Mouse (Mus musculus): ENCODE data around the gene Enkur. TPM values are rescaled to one million over a fixed set of nuclear protein-coding genes. Genes with fewer than 3 reads are reported as not detected.

Enkur gene
- polyA plus RNA-seq, 1 experiment from 2014 or later, result 1.5 TPM

DNA sequence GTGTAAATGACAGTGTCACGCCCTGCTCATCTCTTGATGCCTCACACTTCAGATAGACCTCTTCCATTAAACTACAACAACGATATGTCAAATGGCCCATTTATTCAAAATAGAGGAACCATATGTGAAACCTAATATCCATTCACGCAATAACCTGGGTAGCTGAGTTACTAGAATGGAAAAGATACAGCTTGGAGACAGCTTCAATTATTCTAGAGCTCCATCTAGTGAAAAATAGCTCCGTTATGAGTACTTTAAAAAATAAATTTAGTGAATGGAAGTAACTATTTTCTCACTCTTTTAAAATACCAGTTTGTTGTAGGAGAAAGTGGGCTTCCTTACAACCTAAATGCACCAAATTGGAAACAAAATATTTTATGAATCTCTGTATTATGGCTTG lies 16.6 kb downstream of the Enkur start:
- Histone ChIP-seq H3K4me1 (replicated peaks) (no peaks in the 10 kb centered on the region), H3K27me3 (replicated peaks) (no peaks in the 10 kb centered on the region), H3K36me3 (no peaks in the 10 kb centered on the region), H3K27ac (ENCODE audit: poor library complexity, severe bottlenecking) (no peak overlapping the region), H3K4me3 (no peak overlapping the region), H3K9ac (no peak overlapping the region), H3K9me3 (replicated peaks) (no peaks in the 10 kb centered on the region), H3K4me2 (no peak overlapping the region)
- 80% methylated on average over 4 of the region's 4 CpGs for WGBS
- no peak for ATAC-seq (ENCODE audit: insufficient number of reproducible peaks, low FRiP score)

DNA sequence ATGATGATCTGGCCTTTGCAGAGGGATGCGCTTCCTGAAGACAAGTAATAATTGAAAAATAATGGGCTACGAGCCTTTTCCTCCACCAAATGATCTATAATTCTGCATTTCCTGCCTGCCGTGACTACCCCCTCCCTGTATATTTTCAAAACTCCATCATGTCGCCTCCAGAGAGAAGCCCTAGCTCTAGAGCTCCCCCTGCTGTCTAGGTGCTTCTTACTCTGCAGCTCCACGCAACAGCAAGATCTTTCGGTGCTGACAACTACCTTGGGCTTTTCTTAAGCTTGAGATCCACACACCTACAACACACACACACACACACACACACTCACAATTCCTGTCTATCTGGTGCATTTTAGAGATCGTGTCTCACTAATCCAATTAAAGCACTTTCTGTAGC lies 17.6 kb downstream of the Enkur start:
- Histone ChIP-seq H3K27me3 (replicated peaks) (no peaks in the 10 kb centered on the region), H3K9ac (no peak overlapping the region), H3K4me3 (no peak overlapping the region), H3K27ac (ENCODE audit: poor library complexity, severe bottlenecking) (no peak overlapping the region), H3K4me1 (replicated peaks) (no peaks in the 10 kb centered on the region), H3K9me3 (replicated peaks) (no peaks in the 10 kb centered on the region), H3K4me2 (no peak overlapping the region), H3K36me3 (no peaks in the 10 kb centered on the region)
- WGBS, result 55% methylated on average over 7 of the region's 7 CpGs
- no peak for ATAC-seq (ENCODE audit: insufficient number of reproducible peaks, low FRiP score)

DNA sequence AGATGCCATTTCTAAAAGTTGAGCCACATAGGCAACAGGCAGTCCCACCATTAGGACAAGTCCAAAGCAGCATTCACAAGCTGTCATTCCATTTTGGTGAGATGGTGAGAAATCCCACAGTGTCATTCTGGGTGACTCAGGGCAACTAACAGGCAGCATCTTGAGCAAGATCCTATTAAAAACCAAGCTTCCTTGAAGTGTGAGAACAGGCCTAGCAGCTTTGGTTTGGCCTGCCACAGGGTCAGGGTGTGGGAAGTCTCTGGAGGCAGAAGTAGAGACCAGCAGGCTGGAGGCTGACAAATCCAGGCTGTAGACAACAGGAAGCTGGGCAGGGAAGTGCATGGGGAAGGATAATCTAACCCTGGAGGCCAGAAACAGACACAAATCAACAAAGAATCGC lies 22.4 kb downstream of the Enkur start:
- H3K4me3 ChIP-seq, result no peak overlapping the region
- H3K27me3 ChIP-seq (replicated peaks), result no peaks in the 10 kb centered on the region
- H3K4me1 ChIP-seq (replicated peaks), result no peaks in the 10 kb centered on the region
- no peaks in the 10 kb centered on the region for H3K9me3 ChIP-seq (replicated peaks)
- H3K27ac ChIP-seq (ENCODE audit: poor library complexity, severe bottlenecking), result no peak overlapping the region
- ATAC-seq (ENCODE audit: insufficient number of reproducible peaks, low FRiP score), result no peak
- WGBS, result 62% methylated on average over 1 of the region's 1 CpGs
- H3K9ac ChIP-seq, result no peak overlapping the region
- no peaks in the 10 kb centered on the region for H3K36me3 ChIP-seq
- no peak overlapping the region for H3K4me2 ChIP-seq

DNA sequence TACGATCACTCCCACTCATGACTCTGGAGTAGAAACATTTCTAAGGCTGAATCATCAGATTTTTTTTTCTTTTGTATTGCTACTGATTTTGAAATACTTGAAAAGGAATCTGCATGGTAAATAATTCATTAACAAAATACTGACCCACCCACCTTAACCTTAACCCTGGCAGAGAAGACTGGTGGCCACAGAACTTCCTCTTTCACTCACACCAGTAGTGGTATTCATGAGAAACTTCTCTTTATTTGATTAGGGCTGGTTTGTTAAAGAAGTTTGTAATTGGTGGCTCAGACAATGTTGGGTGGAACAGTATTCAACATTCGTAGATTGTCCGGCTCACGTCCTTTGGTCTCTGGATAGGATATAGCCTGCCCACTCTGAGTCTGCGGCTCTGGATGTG lies 26.0 kb downstream of the Enkur start:
- Histone ChIP-seq H3K4me3 (no peak overlapping the region), H3K27ac (ENCODE audit: poor library complexity, severe bottlenecking) (no peak overlapping the region), H3K27me3 (replicated peaks) (no peaks in the 10 kb centered on the region), H3K9ac (no peak overlapping the region), H3K9me3 (replicated peaks) (no peaks in the 10 kb centered on the region), H3K36me3 (no peaks in the 10 kb centered on the region), H3K4me1 (replicated peaks) (no peaks in the 10 kb centered on the region), H3K4me2 (no peak overlapping the region)
- no peak for ATAC-seq (ENCODE audit: insufficient number of reproducible peaks, low FRiP score)
- WGBS, result 88% methylated on average over 5 of the region's 5 CpGs

DNA sequence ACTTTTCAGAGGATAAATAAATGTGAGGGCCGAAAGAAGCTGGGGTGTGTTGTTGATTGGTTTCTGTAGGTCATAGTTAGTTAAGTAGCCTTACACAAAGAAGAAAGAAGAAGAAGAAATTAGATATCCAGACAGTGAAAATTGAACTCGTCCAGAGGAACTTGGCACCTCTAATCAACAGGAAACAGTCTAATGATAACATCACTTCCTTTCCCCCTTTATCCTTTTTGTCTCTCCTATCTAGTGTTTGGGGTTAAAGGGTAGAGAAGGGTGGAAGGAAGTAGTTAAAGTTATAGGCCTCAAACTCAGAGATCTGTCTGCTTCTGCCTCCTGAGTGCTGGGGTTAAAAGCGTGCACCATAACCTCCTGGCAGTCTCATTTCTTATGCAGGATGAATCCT lies 32.4 kb downstream of the Enkur start:
- Histone ChIP-seq H3K4me3 (no peak overlapping the region), H3K27ac (ENCODE audit: poor library complexity, severe bottlenecking) (no peak overlapping the region), H3K9me3 (replicated peaks) (0 out of 2 replicates have a peak, but pooled peaks cover 7% of the 10 kb centered on the region), H3K4me2 (no peak overlapping the region), H3K4me1 (replicated peaks) (no peaks in the 10 kb centered on the region), H3K27me3 (replicated peaks) (no peaks in the 10 kb centered on the region), H3K36me3 (no peaks in the 10 kb centered on the region), H3K9ac (no peak overlapping the region)
- 64% methylated on average over 3 of the region's 3 CpGs for WGBS
- ATAC-seq (ENCODE audit: insufficient number of reproducible peaks, low FRiP score), result no peak

DNA sequence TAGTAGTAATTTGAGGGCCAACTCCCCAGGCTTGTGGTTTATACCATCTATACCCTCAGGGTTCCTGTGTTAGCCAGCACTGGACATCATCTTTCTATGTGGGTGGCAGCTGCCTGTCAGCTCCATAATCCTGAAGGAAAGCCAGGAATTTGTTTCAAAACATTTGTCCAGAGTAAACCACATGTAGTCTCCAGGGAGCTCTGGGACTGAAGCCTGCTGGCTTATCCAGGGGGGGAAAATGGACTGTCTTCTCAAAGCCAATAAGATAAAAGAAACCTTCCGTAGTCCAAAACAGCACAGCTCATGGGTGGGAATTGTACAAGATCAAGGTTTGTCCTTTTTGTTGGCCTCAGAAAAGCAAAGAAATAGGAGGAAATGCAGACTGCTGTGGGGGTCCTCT lies 37.2 kb downstream of the Enkur start:
- Histone ChIP-seq H3K4me3 (no peak overlapping the region), H3K4me2 (no peak overlapping the region), H3K9me3 (replicated peaks) (0 out of 2 replicates have a peak, but pooled peaks cover 7% of the 10 kb centered on the region), H3K27ac (ENCODE audit: poor library complexity, severe bottlenecking) (no peak overlapping the region), H3K9ac (no peak overlapping the region), H3K36me3 (no peaks in the 10 kb centered on the region), H3K4me1 (replicated peaks) (no peaks in the 10 kb centered on the region), H3K27me3 (replicated peaks) (no peaks in the 10 kb centered on the region)
- ATAC-seq (ENCODE audit: insufficient number of reproducible peaks, low FRiP score), result no peak
- WGBS, result 76% methylated on average over 1 of the region's 1 CpGs

DNA sequence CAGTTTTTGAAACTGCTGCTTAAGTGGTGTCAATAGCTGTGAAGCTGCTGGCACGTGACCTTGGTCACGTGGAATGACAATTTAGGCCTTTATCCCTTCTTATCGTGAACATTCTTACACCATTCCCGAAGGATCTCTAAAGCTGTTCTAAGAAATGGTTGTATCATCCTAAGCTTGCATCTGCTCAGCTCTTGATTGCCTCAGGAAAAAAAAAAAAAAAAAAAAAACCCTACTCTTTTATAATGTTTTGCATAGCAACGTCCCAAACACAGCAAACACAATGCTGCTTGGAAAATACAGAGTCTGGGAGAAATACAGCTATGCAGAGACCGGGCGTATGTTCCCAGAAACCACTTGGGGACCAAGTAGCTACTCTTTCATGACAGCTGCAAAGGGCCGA lies 40.9 kb downstream of the Enkur start:
- Histone ChIP-seq H3K27ac (ENCODE audit: poor library complexity, severe bottlenecking) (no peak overlapping the region), H3K4me1 (replicated peaks) (no peaks in the 10 kb centered on the region), H3K36me3 (no peaks in the 10 kb centered on the region), H3K27me3 (replicated peaks) (no peaks in the 10 kb centered on the region), H3K4me3 (no peak overlapping the region), H3K9ac (no peak overlapping the region), H3K9me3 (replicated peaks) (no peaks in the 10 kb centered on the region), H3K4me2 (no peak overlapping the region)
- WGBS, result 76% methylated on average over 8 of the region's 8 CpGs
- no peak for ATAC-seq (ENCODE audit: insufficient number of reproducible peaks, low FRiP score)

DNA sequence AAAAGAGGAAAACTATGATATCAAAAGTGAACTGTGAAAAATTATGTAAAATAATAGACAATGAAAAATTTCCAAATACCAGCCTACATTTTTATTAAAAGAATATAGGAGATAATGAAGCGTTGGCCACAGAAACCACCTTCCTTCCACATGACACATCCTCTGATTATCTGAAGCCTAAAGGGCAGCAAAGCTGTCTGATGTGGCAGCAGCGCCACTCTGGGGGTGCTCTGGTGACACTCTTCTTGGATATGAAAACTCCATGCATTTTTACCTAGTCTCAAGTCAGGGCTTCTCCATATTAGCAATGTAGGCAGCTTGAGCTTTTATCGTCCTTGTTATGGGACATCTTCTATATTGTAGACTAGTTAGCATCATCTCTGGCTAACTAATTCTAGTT lies 51.7 kb downstream of the Enkur start:
- no peaks in the 10 kb centered on the region for H3K4me1 ChIP-seq (replicated peaks)
- no peaks in the 10 kb centered on the region for H3K27me3 ChIP-seq (replicated peaks)
- no peak overlapping the region for H3K4me3 ChIP-seq
- ATAC-seq (ENCODE audit: insufficient number of reproducible peaks, low FRiP score), result no peak
- H3K36me3 ChIP-seq, result no peaks in the 10 kb centered on the region
- no peak overlapping the region for H3K4me2 ChIP-seq
- H3K9me3 ChIP-seq (replicated peaks), result no peaks in the 10 kb centered on the region
- no peak overlapping the region for H3K27ac ChIP-seq (ENCODE audit: poor library complexity, severe bottlenecking)
- WGBS, result 72% methylated on average over 3 of the region's 3 CpGs
- no peak overlapping the region for H3K9ac ChIP-seq

DNA sequence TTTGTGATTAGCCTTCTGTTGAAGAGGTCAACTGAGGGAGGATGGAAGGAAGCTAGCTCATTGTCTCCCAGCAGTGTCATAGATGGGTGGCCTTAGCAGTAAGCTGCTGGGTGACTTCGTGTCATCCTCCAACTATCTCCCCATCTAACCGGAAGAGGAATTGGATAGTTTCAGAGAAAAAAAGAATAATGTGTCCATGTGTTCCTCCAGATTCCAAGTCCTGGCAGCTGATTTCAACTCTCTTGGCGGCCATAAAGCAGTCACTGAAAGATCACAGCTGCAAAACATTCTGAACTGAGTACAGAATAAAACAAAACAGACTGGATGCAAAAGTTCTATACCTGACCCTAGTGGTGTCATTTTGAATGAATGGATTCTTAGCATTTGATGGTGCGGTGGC lies 58.0 kb downstream of the Enkur start:
- H3K4me1 ChIP-seq (replicated peaks), result peaks cover 5% of the 10 kb centered on the region
- H3K36me3 ChIP-seq, result no peaks in the 10 kb centered on the region
- no peak overlapping the region for H3K27ac ChIP-seq (ENCODE audit: poor library complexity, severe bottlenecking)
- no peak overlapping the region for H3K9ac ChIP-seq
- H3K4me2 ChIP-seq, result no peak overlapping the region
- no peak overlapping the region for H3K4me3 ChIP-seq
- H3K27me3 ChIP-seq (replicated peaks), result no peaks in the 10 kb centered on the region
- ATAC-seq (ENCODE audit: insufficient number of reproducible peaks, low FRiP score), result no peak
- no peaks in the 10 kb centered on the region for H3K9me3 ChIP-seq (replicated peaks)
- WGBS, result 70% methylated on average over 4 of the region's 4 CpGs

DNA sequence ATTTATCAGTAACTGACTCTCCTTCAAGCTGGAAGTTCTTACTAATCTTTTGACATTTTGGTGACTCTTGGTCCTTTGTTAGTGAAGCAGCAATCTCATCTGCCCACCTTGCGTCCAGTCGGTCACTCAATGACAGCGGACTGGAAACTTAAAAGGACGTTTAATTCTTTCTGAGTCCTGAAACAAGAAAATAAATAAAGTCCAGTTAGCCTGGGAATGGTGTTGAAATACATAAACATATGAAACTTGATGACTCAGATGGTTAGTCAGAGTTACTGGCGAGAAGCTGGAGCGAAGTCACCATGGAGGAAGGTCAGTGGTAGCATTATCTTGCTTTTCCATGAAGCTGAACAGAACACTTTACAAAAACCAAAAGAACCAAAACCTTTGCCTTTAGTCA lies 58.7 kb downstream of the Enkur start:
- Histone ChIP-seq H3K9ac (no peak overlapping the region), H3K36me3 (no peaks in the 10 kb centered on the region), H3K9me3 (replicated peaks) (no peaks in the 10 kb centered on the region), H3K4me2 (no peak overlapping the region), H3K27ac (ENCODE audit: poor library complexity, severe bottlenecking) (no peak overlapping the region), H3K4me1 (replicated peaks) (peaks cover 5% of the 10 kb centered on the region), H3K4me3 (no peak overlapping the region), H3K27me3 (replicated peaks) (no peaks in the 10 kb centered on the region)
- ATAC-seq (ENCODE audit: insufficient number of reproducible peaks, low FRiP score), result no peak
- WGBS, result 69% methylated on average over 6 of the region's 6 CpGs

DNA sequence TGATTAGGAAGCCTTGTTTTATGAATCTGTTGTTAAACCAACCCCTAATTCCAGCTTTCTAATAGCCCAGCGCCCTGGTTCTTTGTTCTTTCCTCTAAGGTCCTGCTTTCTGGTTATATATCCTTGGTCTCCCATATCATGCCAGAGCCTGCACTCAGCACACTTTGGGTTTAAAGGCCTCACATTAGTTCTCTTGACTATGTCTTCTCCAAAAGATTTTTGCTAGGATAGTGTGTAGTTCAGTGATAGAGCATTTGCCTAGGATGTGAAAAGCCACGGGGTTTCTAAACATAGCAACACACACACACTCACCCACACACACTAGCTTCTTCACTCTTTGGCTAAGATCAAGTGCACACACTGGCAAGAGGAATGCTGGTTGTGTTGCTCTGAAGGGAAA lies 62.5 kb downstream of the Enkur start:
- Histone ChIP-seq H3K4me3 (peak overlapping the region; percentile 74), H3K9ac (0 out of 2 replicates have a peak overlapping the region, but pooled peaks have one; percentile 79), H3K4me2 (peak overlapping the region; percentile 99), H3K36me3 (no peaks in the 10 kb centered on the region), H3K27ac (ENCODE audit: poor library complexity, severe bottlenecking) (no peak overlapping the region), H3K27me3 (replicated peaks) (no peaks in the 10 kb centered on the region), H3K9me3 (replicated peaks) (no peaks in the 10 kb centered on the region; the same call in 1 of the 2 replicates), H3K4me1 (replicated peaks) (peaks cover 5% of the 10 kb centered on the region)
- WGBS, result 14% methylated on average over 2 of the region's 2 CpGs
- ATAC-seq (ENCODE audit: insufficient number of reproducible peaks, low FRiP score), result no peak

DNA sequence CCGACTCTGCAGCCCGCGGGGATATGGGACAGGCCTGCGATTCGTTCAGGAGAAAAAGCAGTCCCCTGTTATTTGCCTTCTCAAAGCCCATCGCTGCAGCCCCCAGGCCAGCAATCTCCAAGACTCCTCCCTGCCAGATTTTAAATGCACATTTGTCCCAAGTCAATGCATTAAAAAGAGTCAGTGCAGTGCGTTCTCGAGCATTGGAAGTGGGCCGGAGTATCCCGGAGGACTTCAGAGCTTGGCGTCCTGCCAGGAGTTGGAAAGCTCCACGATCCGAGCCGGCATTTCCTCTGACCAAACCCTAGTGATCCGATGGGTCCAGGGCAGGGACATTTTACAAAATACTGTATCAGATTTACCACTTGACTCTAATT lies 63.0 kb downstream of the Enkur start:
- H3K27me3 ChIP-seq (replicated peaks), result no peaks in the 10 kb centered on the region
- H3K36me3 ChIP-seq, result no peaks in the 10 kb centered on the region
- H3K4me3 ChIP-seq, result peak overlapping the region; percentile 74
- under 1% methylated on average over 15 of the region's 15 CpGs for WGBS
- H3K9ac ChIP-seq, result peak overlapping the region; percentile 79
- peak overlapping the region; percentile 14; the same call in 1 of the 2 replicates for H3K27ac ChIP-seq (ENCODE audit: poor library complexity, severe bottlenecking)
- H3K4me1 ChIP-seq (replicated peaks), result peaks cover 5% of the 10 kb centered on the region
- H3K4me2 ChIP-seq, result peak overlapping the region; percentile 99
- no peaks in the 10 kb centered on the region; the same call in 1 of the 2 replicates for H3K9me3 ChIP-seq (replicated peaks)
- peak; percentile 73 for ATAC-seq (ENCODE audit: insufficient number of reproducible peaks, low FRiP score)

Measured in heart, embryonic 12.5 days (tissue).